Mouse (Mus musculus): ENCODE measurements around the gene Sh3rf1. TPM values are rescaled to one million over a fixed set of nuclear protein-coding genes. Genes with fewer than 3 reads are reported as not detected.
A peak's percentile ranks its signal among the peaks of the same experiment; 100 is the strongest.

The Sh3rf1 gene
- polyA plus RNA-seq, 2 experiments = 8.8 to 12.8 TPM

DNA sequence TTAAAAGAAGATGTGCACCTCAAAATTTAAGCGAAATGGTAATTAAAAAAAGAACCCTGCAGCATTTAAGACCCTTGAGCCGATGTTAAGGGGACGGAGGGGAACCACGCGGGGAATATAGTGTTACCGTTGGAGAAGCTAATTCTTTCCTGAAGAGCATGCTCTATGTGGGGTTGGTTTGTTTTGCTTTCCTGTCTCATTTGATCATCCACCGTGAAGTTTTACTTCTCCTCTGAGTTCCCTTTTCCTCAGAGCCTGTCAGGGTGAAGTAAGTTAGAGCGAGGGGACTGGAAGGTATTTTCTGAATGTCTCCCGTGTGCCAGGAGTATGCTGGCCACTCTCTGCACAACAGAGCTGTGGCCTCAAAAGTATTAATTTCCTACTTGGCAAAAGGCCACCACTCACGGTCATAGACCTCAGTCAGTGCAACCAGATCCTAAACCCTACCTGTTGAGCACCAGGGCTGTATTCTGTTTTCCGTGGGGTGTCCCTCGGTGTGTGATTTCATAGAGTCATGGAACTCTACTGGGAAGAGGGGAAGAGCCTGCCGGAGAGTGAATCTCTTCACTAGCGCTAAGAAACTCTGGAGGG, 63.2 kb downstream of the Sh3rf1 start:
- Histone ChIP-seq H3K4me1 (ENCODE audit: control insufficient read depth, insufficient read depth, low read length) (peaks cover 58% of the 10 kb centered on the region), H3K9me3 (ENCODE audit: control insufficient read depth, low read length) (no peaks in the 10 kb centered on the region), H3K27me3 (ENCODE audit: control insufficient read depth, insufficient read depth, low read length) (no peaks in the 10 kb centered on the region), H3K4me3 (replicated peaks; ENCODE audit: low read length) (no peak overlapping the region), H3K27ac (replicated peaks; ENCODE audit: low read depth, low read length) (0 out of 2 replicates have a peak overlapping the region, but pooled peaks have one; percentile 8), H3K4me2 (replicated peaks; ENCODE audit: low read depth, low read length, severe bottlenecking) (peak overlapping the region; percentile 31), H3K9ac (ENCODE audit: low read depth, low read length, severe bottlenecking) (no peak overlapping the region), H3K36me3 (ENCODE audit: control insufficient read depth, insufficient read depth, low read length) (no peaks in the 10 kb centered on the region)
- DNase-seq (ENCODE audit: low spot score) = peak; percentile 33
- no peak for TF ChIP-seq POLR2A (IDR thresholded peaks at IDR 0.05; ENCODE audit: borderline replicate concordance, extremely low read depth, insufficient read depth, insufficient read length)
- WGBS = 26% methylated on average over 14 of the region's 14 CpGs
- ATAC-seq (ENCODE audit: low FRiP score, low read depth) = peak; percentile 45; the same call in 1 of the 2 replicates

GRCm38 (mm10) chr8:61288006-61288566, 64.4 kb downstream of the Sh3rf1 start:
- ATAC-seq (ENCODE audit: low FRiP score, low read depth) (no peak), DNase-seq (ENCODE audit: low spot score) (peak; percentile 57)
- Histone ChIP-seq H3K9ac (ENCODE audit: low read depth, low read length, severe bottlenecking) (no peak overlapping the region), H3K36me3 (ENCODE audit: control insufficient read depth, insufficient read depth, low read length) (no peaks in the 10 kb centered on the region), H3K27me3 (ENCODE audit: control insufficient read depth, insufficient read depth, low read length) (no peaks in the 10 kb centered on the region), H3K4me1 (ENCODE audit: control insufficient read depth, insufficient read depth, low read length) (peaks cover 51% of the 10 kb centered on the region), H3K9me3 (ENCODE audit: control insufficient read depth, low read length) (no peaks in the 10 kb centered on the region), H3K4me2 (replicated peaks; ENCODE audit: low read depth, low read length, severe bottlenecking) (no peak overlapping the region; the same call in 1 of the 2 replicates), H3K27ac (replicated peaks; ENCODE audit: low read depth, low read length) (peak overlapping the region; percentile 73), H3K4me3 (replicated peaks; ENCODE audit: low read length) (no peak overlapping the region)
- no peak for TF ChIP-seq POLR2A (IDR thresholded peaks at IDR 0.05; ENCODE audit: borderline replicate concordance, extremely low read depth, insufficient read depth, insufficient read length)
- WGBS = 69% methylated on average over 11 of the region's 11 CpGs

DNA sequence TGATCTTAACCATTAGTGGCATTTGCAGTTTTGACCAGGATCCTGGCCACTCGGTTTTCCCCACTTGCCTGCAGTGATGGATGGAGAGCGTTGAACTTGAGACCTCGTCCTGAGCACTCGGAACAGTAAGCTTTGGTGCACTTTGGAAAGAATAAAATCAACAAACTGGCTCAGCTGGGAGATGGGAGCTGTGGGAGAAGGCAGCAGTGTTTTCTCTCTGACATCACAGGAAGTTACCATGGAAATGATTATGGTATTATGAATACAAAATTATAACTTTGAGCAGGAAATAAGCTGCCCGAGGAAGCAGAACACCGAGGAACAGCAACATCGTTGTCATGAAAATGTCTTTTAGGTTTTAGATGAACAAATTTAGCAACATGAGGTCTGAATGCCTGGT, 65.0 kb downstream of the Sh3rf1 start:
- Histone ChIP-seq H3K4me2 (replicated peaks; ENCODE audit: low read depth, low read length, severe bottlenecking) (no peak overlapping the region; the same call in 1 of the 2 replicates), H3K27me3 (ENCODE audit: control insufficient read depth, insufficient read depth, low read length) (no peaks in the 10 kb centered on the region), H3K36me3 (ENCODE audit: control insufficient read depth, insufficient read depth, low read length) (no peaks in the 10 kb centered on the region), H3K9ac (ENCODE audit: low read depth, low read length, severe bottlenecking) (no peak overlapping the region), H3K9me3 (ENCODE audit: control insufficient read depth, low read length) (no peaks in the 10 kb centered on the region), H3K4me3 (replicated peaks; ENCODE audit: low read length) (no peak overlapping the region), H3K4me1 (ENCODE audit: control insufficient read depth, insufficient read depth, low read length) (peaks cover 45% of the 10 kb centered on the region), H3K27ac (replicated peaks; ENCODE audit: low read depth, low read length) (peak overlapping the region; percentile 73)
- peak; percentile 16; the same call in 1 of the 2 replicates for ATAC-seq (ENCODE audit: low FRiP score, low read depth)
- DNase-seq (ENCODE audit: low spot score) = peak; percentile 52
- 32% methylated on average over 7 of the region's 7 CpGs for WGBS
- TF ChIP-seq POLR2A (IDR thresholded peaks at IDR 0.05; ENCODE audit: borderline replicate concordance, extremely low read depth, insufficient read depth, insufficient read length) = no peak

DNA sequence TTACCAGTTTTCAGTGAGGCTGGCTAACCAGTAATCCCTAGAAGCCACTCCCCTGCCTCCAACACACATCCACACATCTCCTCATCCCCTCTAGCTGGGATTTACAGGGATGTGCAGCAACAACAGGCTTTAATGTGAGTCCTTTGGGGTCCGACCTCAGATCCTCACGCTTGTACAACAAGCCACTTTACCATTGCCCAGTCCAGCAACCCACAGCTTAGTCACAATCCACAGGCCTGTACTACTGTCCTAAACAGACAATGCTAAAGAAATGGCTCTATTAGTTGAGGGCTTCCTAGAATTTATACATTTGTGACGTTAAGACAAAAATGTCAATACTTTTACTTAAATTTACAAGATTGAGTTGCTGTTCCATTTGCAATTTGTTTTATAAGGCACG, 71.4 kb downstream of the Sh3rf1 start:
- Histone ChIP-seq H3K4me1 (ENCODE audit: control insufficient read depth, insufficient read depth, low read length) (no peaks in the 10 kb centered on the region), H3K27ac (replicated peaks; ENCODE audit: low read depth, low read length) (no peak overlapping the region), H3K4me3 (replicated peaks; ENCODE audit: low read length) (no peak overlapping the region), H3K36me3 (ENCODE audit: control insufficient read depth, insufficient read depth, low read length) (no peaks in the 10 kb centered on the region), H3K9ac (ENCODE audit: low read depth, low read length, severe bottlenecking) (no peak overlapping the region), H3K27me3 (ENCODE audit: control insufficient read depth, insufficient read depth, low read length) (no peaks in the 10 kb centered on the region), H3K4me2 (replicated peaks; ENCODE audit: low read depth, low read length, severe bottlenecking) (no peak overlapping the region), H3K9me3 (ENCODE audit: control insufficient read depth, low read length) (no peaks in the 10 kb centered on the region)
- no peak for TF ChIP-seq POLR2A (IDR thresholded peaks at IDR 0.05; ENCODE audit: borderline replicate concordance, extremely low read depth, insufficient read depth, insufficient read length)
- 86% methylated on average over 4 of the region's 4 CpGs for whole genome bisulfite sequencing
- ATAC-seq (ENCODE audit: low FRiP score, low read depth) (no peak), DNase-seq (ENCODE audit: low spot score) (no peak)

DNA sequence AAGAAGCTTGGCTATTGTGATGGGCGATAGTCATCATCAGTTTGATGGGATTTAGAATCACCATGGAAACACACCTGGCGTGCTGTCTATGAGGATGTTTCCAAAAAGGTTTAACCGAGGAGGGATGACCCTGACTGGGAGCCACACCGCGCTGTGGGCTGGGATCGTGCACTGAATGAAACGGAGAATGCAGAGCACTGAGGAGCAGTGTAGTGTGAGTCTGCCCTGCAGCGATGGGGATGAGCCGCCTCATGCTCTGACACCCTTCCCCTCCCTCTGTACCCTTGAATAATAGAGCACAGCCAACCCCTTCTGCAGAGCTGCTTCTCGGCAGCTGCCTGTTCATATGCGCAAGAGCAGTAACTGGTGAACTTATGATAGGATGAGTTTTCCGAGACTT, 71.8 kb downstream of the Sh3rf1 start:
- no peak overlapping the region for H3K4me3 ChIP-seq (replicated peaks; ENCODE audit: low read length)
- 67% methylated on average over 12 of the region's 12 CpGs for WGBS
- no peak for TF ChIP-seq POLR2A (IDR thresholded peaks at IDR 0.05; ENCODE audit: borderline replicate concordance, extremely low read depth, insufficient read depth, insufficient read length)

More for the DNA sequence above, 71.8 kb downstream of the Sh3rf1 start:
- Histone ChIP-seq H3K9ac (ENCODE audit: low read depth, low read length, severe bottlenecking) (no peak overlapping the region), H3K4me1 (ENCODE audit: control insufficient read depth, insufficient read depth, low read length) (no peaks in the 10 kb centered on the region), H3K9me3 (ENCODE audit: control insufficient read depth, low read length) (no peaks in the 10 kb centered on the region), H3K27me3 (ENCODE audit: control insufficient read depth, insufficient read depth, low read length) (no peaks in the 10 kb centered on the region), H3K27ac (replicated peaks; ENCODE audit: low read depth, low read length) (no peak overlapping the region), H3K36me3 (ENCODE audit: control insufficient read depth, insufficient read depth, low read length) (no peaks in the 10 kb centered on the region), H3K4me2 (replicated peaks; ENCODE audit: low read depth, low read length, severe bottlenecking) (no peak overlapping the region)
- no peak for ATAC-seq (ENCODE audit: low FRiP score, low read depth)
- no peak for DNase-seq (ENCODE audit: low spot score)

Data from limb, embryonic 14.5 days (tissue).